Mouse (Mus musculus) spleen, adult 2 months (tissue): ENCODE measurements around the gene H2-DMb2.

Source experiments
- CTCF ChIP-seq: fragments of 200-500 bp; IDR thresholded peaks from 2 replicates; pipeline ENCODE4 v1.5.1; 2011; ENCODE audit warnings: mild to moderate bottlenecking, inconsistent platforms; ENCODE audit not compliant: insufficient read depth, insufficient read length, insufficient replicate concordance; ENCODE audit errors: extremely low read depth
- POLR2A ChIP-seq: fragments of 200-500 bp; IDR thresholded peaks from 2 replicates; pipeline ENCODE4 v1.6.1; 2011; ENCODE audit warnings: low read depth, low read length, inconsistent platforms

GRCm38 (mm10) chr17:34109038-34109805, 33.9 kb upstream of the H2-DMb2 start:
- TF ChIP-seq CTCF (no peak), POLR2A (no peak)
